Mouse (Mus musculus): ENCODE results near the gene Gipr.

Gipr gene

GRCm38 (mm10) chr7:19148875-19149541 lies 16.9 kb downstream of the Gipr start, which contains the start of gene Qpctl:
Gene Qpctl (minus strand): TSS chr7:19149291.
- ATAC-seq (ENCODE audit: low TSS enrichment): peak; percentile 89

GRCm38 (mm10) chr7:19148180-19148874 lies 17.6 kb downstream of the Gipr start:
- no peak for ATAC-seq (ENCODE audit: low TSS enrichment)

GRCm38 (mm10) chr7:19147497-19148045 lies 18.4 kb downstream of the Gipr start:
- ATAC-seq (ENCODE audit: low TSS enrichment): no peak

GRCm38 (mm10) chr7:19146793-19147192 lies 19.1 kb downstream of the Gipr start:
- ATAC-seq (ENCODE audit: low TSS enrichment): no peak

- ATAC-seq (ENCODE audit: low TSS enrichment): no peak
These were observed 28.5 kb downstream of the Gipr start for GRCm38 (mm10) chr7:19137380-19137779.

GRCm38 (mm10) chr7:19136673-19137334 lies 29.1 kb downstream of the Gipr start:
- peak; percentile 59 for ATAC-seq (ENCODE audit: low TSS enrichment)

GRCm38 (mm10) chr7:19136168-19136567 lies 29.8 kb downstream of the Gipr start:
- ATAC-seq (ENCODE audit: low TSS enrichment): no peak; the same call in 1 of the 2 replicates

GRCm38 (mm10) chr7:19131324-19131848 lies 34.5 kb downstream of the Gipr start:
- ATAC-seq (ENCODE audit: low TSS enrichment): peak; percentile 97

GRCm38 (mm10) chr7:19130657-19131056 lies 35.3 kb downstream of the Gipr start:
- no peak for ATAC-seq (ENCODE audit: low TSS enrichment)

GRCm38 (mm10) chr7:19129396-19129795 lies 36.5 kb downstream of the Gipr start:
- ATAC-seq (ENCODE audit: low TSS enrichment): no peak

- no peak for ATAC-seq (ENCODE audit: low TSS enrichment)
These were observed 38.2 kb downstream of the Gipr start for GRCm38 (mm10) chr7:19127744-19128143.

- ATAC-seq (ENCODE audit: low TSS enrichment): no peak
These were observed 41.2 kb downstream of the Gipr start for GRCm38 (mm10) chr7:19124713-19125112.

GRCm38 (mm10) chr7:19121686-19122085 lies 44.2 kb downstream of the Gipr start:
- no peak for ATAC-seq (ENCODE audit: low TSS enrichment)

GRCm38 (mm10) chr7:19119631-19120429 lies 46.1 kb downstream of the Gipr start, which contains the start of gene Fbxo46:
Gene Fbxo46 (plus strand): TSS chr7:19119859.
- peak; percentile 99 for ATAC-seq (ENCODE audit: low TSS enrichment)

GRCm38 (mm10) chr7:19119083-19119482 lies 46.8 kb downstream of the Gipr start:
- ATAC-seq (ENCODE audit: low TSS enrichment): no peak

GRCm38 (mm10) chr7:19118028-19118771 lies 47.7 kb downstream of the Gipr start, which contains the start of gene Gm4969:
Gene Gm4969 (minus strand): TSS chr7:19118368.
- ATAC-seq (ENCODE audit: low TSS enrichment): no peak

- no peak for ATAC-seq (ENCODE audit: low TSS enrichment)
These were observed 56.4 kb downstream of the Gipr start for GRCm38 (mm10) chr7:19109565-19109964.

GRCm38 (mm10) chr7:19107436-19107835 lies 58.5 kb downstream of the Gipr start:
- no peak for ATAC-seq (ENCODE audit: low TSS enrichment)
